Mouse (Mus musculus) lung, postnatal 0 days (tissue): ENCODE measurements at regions not wholly inside any gene's neighbourhood (a gene's known extent, or its start where the extent isn't known, plus 50 kb on each side); places are given as distances from the start of the nearest gene placed in this dataset.

Experiments used
- CTCF ChIP-seq: IDR thresholded peaks from 2 replicates; pipeline ENCODE4 v1.5.1; 2016; ENCODE audit warnings: antibody characterized with exemption, mild to moderate bottlenecking
- EP300 ChIP-seq: IDR thresholded peaks from 2 replicates; pipeline ENCODE4 v1.6.1; 2016; ENCODE audit warnings: antibody characterized with exemption, mild to moderate bottlenecking, control low read depth

- no peak for TF ChIP-seq CTCF
- TF ChIP-seq EP300 = no peak
These were observed 217.7 kb downstream of the Lrfn2 start for GRCm38 (mm10) chr17:49149896-49150295.
